Mouse (Mus musculus): ENCODE data around the gene Kif3c. TPM values are rescaled to one million over a fixed set of nuclear protein-coding genes. Genes with fewer than 3 reads are reported as not detected.

The Kif3c gene
- polyA plus RNA-seq, 1 experiment = 12.2 TPM

- Histone ChIP-seq H3K27ac (ENCODE audit: insufficient read depth, low read length) (no peak overlapping the region), H3K4me1 (ENCODE audit: control insufficient read depth, insufficient read depth, low read length) (peaks cover 6% of the 10 kb centered on the region), H3K4me3 (ENCODE audit: insufficient read depth, low read length) (peak overlapping the region; percentile 82)
- no peak for TF ChIP-seq CTCF (IDR thresholded peaks at IDR 0.05; ENCODE audit: borderline replicate concordance, insufficient read depth, low read length)
- TF ChIP-seq POLR2A (IDR thresholded peaks at IDR 0.05; ENCODE audit: low read depth, low read length) = no peak
Measured at GRCm38 (mm10) chr12:3366190-3366956, 1.4 kb downstream of the Kif3c start.

- TF ChIP-seq CTCF (IDR thresholded peaks at IDR 0.05; ENCODE audit: borderline replicate concordance, insufficient read depth, low read length) (no peak), POLR2A (IDR thresholded peaks at IDR 0.05; ENCODE audit: low read depth, low read length) (no peak)
- Histone ChIP-seq H3K27ac (ENCODE audit: insufficient read depth, low read length) (no peak overlapping the region), H3K4me1 (ENCODE audit: control insufficient read depth, insufficient read depth, low read length) (peaks cover 9% of the 10 kb centered on the region), H3K4me3 (ENCODE audit: insufficient read depth, low read length) (no peak overlapping the region)
Measured at GRCm38 (mm10) chr12:3366957-3367260, 2.0 kb downstream of the Kif3c start.

GRCm38 (mm10) chr12:3368771-3369170 lies 3.8 kb downstream of the Kif3c start:
- Histone ChIP-seq H3K27ac (ENCODE audit: insufficient read depth, low read length) (no peak overlapping the region), H3K4me3 (ENCODE audit: insufficient read depth, low read length) (no peak overlapping the region), H3K4me1 (ENCODE audit: control insufficient read depth, insufficient read depth, low read length) (peaks cover 10% of the 10 kb centered on the region)
- no peak for TF ChIP-seq CTCF (IDR thresholded peaks at IDR 0.05; ENCODE audit: borderline replicate concordance, insufficient read depth, low read length)
- no peak for TF ChIP-seq POLR2A (IDR thresholded peaks at IDR 0.05; ENCODE audit: low read depth, low read length)

- H3K4me1 ChIP-seq (ENCODE audit: control insufficient read depth, insufficient read depth, low read length) = peaks cover 7% of the 10 kb centered on the region
- no peak overlapping the region for H3K4me3 ChIP-seq (ENCODE audit: insufficient read depth, low read length)
- peak overlapping the region; percentile 43 for H3K27ac ChIP-seq (ENCODE audit: insufficient read depth, low read length)
- TF ChIP-seq POLR2A (IDR thresholded peaks at IDR 0.05; ENCODE audit: low read depth, low read length) = no peak
- no peak for TF ChIP-seq CTCF (IDR thresholded peaks at IDR 0.05; ENCODE audit: borderline replicate concordance, insufficient read depth, low read length)
Measured at GRCm38 (mm10) chr12:3370979-3371925, 6.3 kb downstream of the Kif3c start.

GRCm38 (mm10) chr12:3371991-3372390 lies 7.1 kb downstream of the Kif3c start:
- Histone ChIP-seq H3K4me3 (ENCODE audit: insufficient read depth, low read length) (no peak overlapping the region), H3K4me1 (ENCODE audit: control insufficient read depth, insufficient read depth, low read length) (peaks cover 5% of the 10 kb centered on the region), H3K27ac (ENCODE audit: insufficient read depth, low read length) (peak overlapping the region; percentile 43)
- no peak for TF ChIP-seq POLR2A (IDR thresholded peaks at IDR 0.05; ENCODE audit: low read depth, low read length)
- no peak for TF ChIP-seq CTCF (IDR thresholded peaks at IDR 0.05; ENCODE audit: borderline replicate concordance, insufficient read depth, low read length)

GRCm38 (mm10) chr12:3373566-3373965 lies 8.6 kb downstream of the Kif3c start:
- Histone ChIP-seq H3K4me1 (ENCODE audit: control insufficient read depth, insufficient read depth, low read length) (peaks cover 5% of the 10 kb centered on the region), H3K4me3 (ENCODE audit: insufficient read depth, low read length) (no peak overlapping the region), H3K27ac (ENCODE audit: insufficient read depth, low read length) (no peak overlapping the region)
- TF ChIP-seq CTCF (IDR thresholded peaks at IDR 0.05; ENCODE audit: borderline replicate concordance, insufficient read depth, low read length) (no peak), POLR2A (IDR thresholded peaks at IDR 0.05; ENCODE audit: low read depth, low read length) (no peak)

GRCm38 (mm10) chr12:3374552-3374951 lies 9.6 kb downstream of the Kif3c start:
- Histone ChIP-seq H3K4me1 (ENCODE audit: control insufficient read depth, insufficient read depth, low read length) (peaks cover 5% of the 10 kb centered on the region), H3K4me3 (ENCODE audit: insufficient read depth, low read length) (no peak overlapping the region), H3K27ac (ENCODE audit: insufficient read depth, low read length) (no peak overlapping the region)
- no peak for TF ChIP-seq POLR2A (IDR thresholded peaks at IDR 0.05; ENCODE audit: low read depth, low read length)
- TF ChIP-seq CTCF (IDR thresholded peaks at IDR 0.05; ENCODE audit: borderline replicate concordance, insufficient read depth, low read length) = no peak

- no peak for TF ChIP-seq CTCF (IDR thresholded peaks at IDR 0.05; ENCODE audit: borderline replicate concordance, insufficient read depth, low read length)
- no peak for TF ChIP-seq POLR2A (IDR thresholded peaks at IDR 0.05; ENCODE audit: low read depth, low read length)
- no peak overlapping the region for H3K4me3 ChIP-seq (ENCODE audit: insufficient read depth, low read length)
- H3K4me1 ChIP-seq (ENCODE audit: control insufficient read depth, insufficient read depth, low read length) = no peaks in the 10 kb centered on the region
- H3K27ac ChIP-seq (ENCODE audit: insufficient read depth, low read length) = no peak overlapping the region
Measured at GRCm38 (mm10) chr12:3377190-3377589, 12.3 kb downstream of the Kif3c start.

- Histone ChIP-seq H3K27ac (ENCODE audit: insufficient read depth, low read length) (no peak overlapping the region), H3K4me3 (ENCODE audit: insufficient read depth, low read length) (no peak overlapping the region), H3K4me1 (ENCODE audit: control insufficient read depth, insufficient read depth, low read length) (no peaks in the 10 kb centered on the region)
- no peak for TF ChIP-seq POLR2A (IDR thresholded peaks at IDR 0.05; ENCODE audit: low read depth, low read length)
- no peak for TF ChIP-seq CTCF (IDR thresholded peaks at IDR 0.05; ENCODE audit: borderline replicate concordance, insufficient read depth, low read length)
Measured at GRCm38 (mm10) chr12:3377755-3378154, 12.8 kb downstream of the Kif3c start.

- H3K4me3 ChIP-seq (ENCODE audit: insufficient read depth, low read length) = no peak overlapping the region
Measured at GRCm38 (mm10) chr12:3384860-3385259, 19.9 kb downstream of the Kif3c start.

More at GRCm38 (mm10) chr12:3384860-3385259, 19.9 kb downstream of the Kif3c start:
- Histone ChIP-seq H3K27ac (ENCODE audit: insufficient read depth, low read length) (no peak overlapping the region), H3K4me1 (ENCODE audit: control insufficient read depth, insufficient read depth, low read length) (no peaks in the 10 kb centered on the region)
- no peak for TF ChIP-seq CTCF (IDR thresholded peaks at IDR 0.05; ENCODE audit: borderline replicate concordance, insufficient read depth, low read length)
- TF ChIP-seq POLR2A (IDR thresholded peaks at IDR 0.05; ENCODE audit: low read depth, low read length) = no peak

Data from embryonic fibroblast, embryonic 13.5 days (primary cell).